Mouse (Mus musculus) frontal cortex, postnatal 14 days (tissue): ENCODE results near the gene Oas2.

ENCODE experiments used
- DNase-seq, 2 experiments: peaks; one replicate each; pipeline ENCODE4 v3.0.0; 2022; ENCODE audit warnings: low spot score in 2 of 2

The Oas2 gene

DNA sequence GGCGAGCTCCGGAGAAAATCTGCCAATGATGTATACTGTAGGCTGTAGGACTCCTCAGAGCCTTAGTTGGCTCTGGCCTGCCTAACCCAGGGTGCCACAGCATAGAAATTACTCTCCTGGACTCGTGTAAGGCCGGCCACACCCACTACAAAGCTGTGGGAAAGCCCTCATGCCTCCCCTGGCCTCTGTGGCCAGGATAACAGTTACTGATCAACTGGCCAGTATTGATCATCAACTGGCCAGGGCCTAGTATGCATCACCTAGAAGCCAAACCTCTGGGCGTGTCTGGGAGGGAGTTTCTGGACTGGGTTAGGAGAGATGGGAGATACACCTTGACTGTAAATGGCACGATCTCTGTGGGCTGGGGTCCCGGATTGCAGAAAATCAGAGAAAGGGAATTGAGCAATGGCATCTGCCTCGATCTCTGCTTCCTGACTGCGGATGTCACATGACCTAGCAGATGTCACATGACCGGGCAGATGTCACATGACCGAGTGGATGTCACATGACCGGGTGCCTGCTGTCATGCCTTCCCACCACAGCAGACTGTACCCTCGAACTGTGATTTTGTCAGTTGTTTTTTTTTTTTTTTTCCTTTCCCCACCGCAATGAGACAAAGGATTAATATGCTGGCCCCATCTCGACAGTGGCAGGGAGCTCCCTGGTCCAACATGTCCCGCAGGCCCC, 53.5 kb downstream of the Oas2 start:
- DNase-seq = no peak

GRCm38 (mm10) chr5:120694695-120695074, 55.0 kb downstream of the Oas2 start:
- DNase-seq = no peak

DNA sequence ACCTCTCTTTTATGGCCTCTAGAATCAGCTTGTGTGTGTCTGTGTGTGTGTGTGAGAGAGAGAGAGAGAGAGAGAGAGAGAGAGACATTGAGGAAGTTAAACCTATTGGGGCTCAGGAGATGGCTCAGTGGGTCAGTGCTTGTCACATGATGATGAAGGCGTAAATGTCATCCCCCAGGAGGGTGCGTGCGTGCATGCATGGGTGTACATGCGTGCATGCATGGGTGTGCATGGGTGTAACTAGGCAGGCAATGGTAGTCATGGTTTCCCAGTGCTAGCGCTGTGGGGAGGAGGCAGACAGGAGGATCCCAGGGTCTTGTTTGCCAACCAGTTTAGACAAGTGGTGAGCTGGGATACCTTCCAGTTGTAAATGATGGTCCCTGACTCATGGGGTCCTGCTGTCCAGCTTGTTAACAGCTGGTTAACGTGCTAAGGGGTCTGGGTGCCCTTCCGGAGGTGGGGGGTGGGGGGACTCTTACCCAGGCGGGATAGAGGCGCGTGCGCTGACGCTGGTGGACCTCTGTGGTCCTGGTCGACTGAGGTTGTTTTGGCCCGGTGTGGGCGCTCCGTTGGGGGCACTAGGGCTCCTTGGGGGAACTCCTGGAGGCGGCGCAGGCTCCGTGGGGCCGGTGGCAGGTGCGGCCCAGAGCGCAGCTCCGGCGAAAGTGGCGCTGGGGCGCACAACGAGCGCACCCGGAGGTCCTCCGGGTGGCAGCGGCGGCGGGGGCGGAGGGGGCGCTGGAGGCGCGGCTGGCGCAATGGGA, 55.5 kb downstream of the Oas2 start:
- no peak for DNase-seq

DNA sequence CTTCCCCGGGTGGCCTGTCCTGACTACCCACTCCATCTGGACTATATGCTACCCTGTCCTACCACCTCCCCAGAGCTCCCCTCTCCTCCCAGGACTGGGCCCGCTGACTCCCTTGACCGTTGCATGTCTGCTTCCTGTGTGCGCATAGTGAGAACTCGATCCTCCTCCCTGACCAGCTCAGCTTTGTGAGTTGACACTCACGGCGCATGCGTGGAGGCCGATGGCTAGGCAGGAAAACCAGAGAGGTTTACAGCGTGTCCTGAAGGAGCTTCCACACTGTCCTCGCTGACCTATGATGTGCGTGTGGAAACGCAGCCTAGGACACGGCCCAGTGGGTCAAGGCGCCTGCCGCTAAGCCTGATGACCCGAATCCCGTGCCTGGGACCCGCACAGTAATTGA, 57.6 kb downstream of the Oas2 start:
- no peak for DNase-seq

GRCm38 (mm10) chr5:120690417-120690816, 59.2 kb downstream of the Oas2 start:
- no peak for DNase-seq

- no peak for DNase-seq
Observed at GRCm38 (mm10) chr5:120688434-120688833, 61.2 kb downstream of the Oas2 start.

GRCm38 (mm10) chr5:120687897-120688296, 61.8 kb downstream of the Oas2 start:
- no peak for DNase-seq

DNA sequence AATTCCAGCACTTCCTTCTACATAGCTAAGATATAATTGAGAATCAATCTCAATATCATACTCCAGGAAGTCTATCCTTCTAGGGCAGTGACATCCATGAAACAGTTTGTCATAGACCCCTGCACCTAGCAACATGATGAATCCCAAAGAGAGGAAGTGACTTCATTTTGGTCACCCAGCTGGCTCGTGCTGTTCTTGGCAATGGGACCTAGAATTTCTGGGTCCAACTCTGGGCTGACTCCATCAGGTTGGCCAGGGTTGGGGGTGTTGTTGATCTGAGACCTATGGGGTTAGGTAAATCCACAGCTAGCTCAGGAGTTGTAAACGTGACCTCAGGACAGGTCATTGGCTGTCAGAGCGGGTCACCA, 62.2 kb downstream of the Oas2 start:
- no peak for DNase-seq

DNA sequence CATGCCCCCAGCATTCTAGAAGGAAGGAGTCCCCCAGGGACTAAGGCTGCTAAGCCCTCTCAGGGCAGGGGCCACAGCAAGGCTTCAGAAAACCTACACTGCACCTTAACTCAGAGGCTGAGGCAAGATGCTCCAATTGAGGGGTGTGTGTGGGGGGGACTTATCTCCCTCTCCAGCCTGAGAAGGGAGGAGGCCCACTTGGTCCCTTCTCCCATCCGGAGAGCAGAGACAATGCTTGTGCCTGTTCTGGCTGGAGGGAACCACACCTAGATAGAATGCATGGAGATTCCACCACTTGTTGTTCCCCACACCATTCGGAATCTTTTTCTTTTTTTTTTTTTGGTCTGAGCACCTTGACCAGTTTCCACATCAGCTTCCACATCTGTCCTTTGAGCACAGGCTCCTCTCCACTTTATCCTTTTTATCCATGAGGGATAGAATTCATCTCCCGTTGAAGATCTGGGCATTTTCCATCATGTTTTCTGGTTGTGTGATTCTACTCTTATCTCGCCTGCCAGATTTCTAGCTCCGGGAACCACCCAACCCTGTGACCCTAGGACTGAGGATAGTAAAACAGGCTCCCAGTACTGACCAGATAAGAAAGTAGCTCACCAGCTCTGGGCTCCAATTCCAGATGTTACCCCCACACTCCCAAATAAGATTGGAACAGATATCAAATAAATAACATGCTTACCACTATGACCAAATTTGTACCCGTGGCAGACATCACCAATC, 62.7 kb downstream of the Oas2 start:
- DNase-seq = no peak

GRCm38 (mm10) chr5:120685678-120686077, 64.0 kb downstream of the Oas2 start:
- no peak for DNase-seq

GRCm38 (mm10) chr5:120682982-120683771, 66.5 kb downstream of the Oas2 start:
- DNase-seq = no peak

GRCm38 (mm10) chr5:120680918-120681317, 68.7 kb downstream of the Oas2 start:
- peak in 1 of 2 experiments; percentile 31 for DNase-seq
